Mouse (Mus musculus): ENCODE measurements around the gene Rbfox2.

DNA sequence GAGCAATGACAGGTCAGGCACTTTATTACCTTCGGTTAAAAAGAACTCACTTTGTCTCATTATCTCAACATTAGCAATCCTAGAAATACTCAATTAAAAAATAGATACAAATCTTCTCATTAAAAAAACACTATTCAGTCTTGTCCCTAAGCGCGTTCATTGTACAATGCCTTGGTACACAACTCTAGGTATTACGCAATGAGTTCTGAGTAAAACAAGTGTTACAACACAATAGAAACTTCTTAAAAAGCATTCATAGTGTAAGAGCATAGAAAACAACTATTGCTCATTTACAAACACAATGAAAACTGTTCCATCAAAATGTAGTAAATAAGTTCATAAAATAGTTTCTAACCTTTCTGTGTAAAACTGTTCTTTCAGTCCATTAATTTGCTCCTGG, 146.0 kb downstream of the Rbfox2 start:
- TF ChIP-seq CTCF (IDR thresholded peaks at IDR 0.05; ENCODE audit: low read depth) (no peak), EP300 (IDR thresholded peaks at IDR 0.05; ENCODE audit: low read depth) (no peak)

Measured in liver, embryonic 14.5 days (tissue).